Comparison of ENCODE assay signal across 8 mouse cellular contexts in genomic region chr13:115230494-115230893, GRCm38 (mm10).
A peak's percentile ranks its signal among the peaks of the same experiment; 100 is the strongest.
DNase-seq lines count a peak whose midpoint lies in the region; ATAC-seq and TF ChIP-seq lines count a peak whose summit lies in the region.
"Had no signal": no experiment of that assay in that cellular context is flagged by ENCODE, and none has a peak within 500 bp of the region (broad histone marks: within the 10 kb centered on the region; RNA-seq: fewer than 3 reads in every experiment).

No protein-coding gene starts in this region.

- peak; percentile 94 for TF ChIP-seq CTCF in layer of hippocampus, adult 2 months (conservative IDR thresholded peaks at IDR 0.05)

- peak; percentile 89 for DNase-seq in MN1 (ENCODE audit: low spot score)
- DNase-seq in embryo, embryonic 10 days (ENCODE audit: low spot score): peak; percentile 89
- DNase-seq in heart, postnatal 10 days: peak; percentile 63 to 78
- DNase-seq in layer of hippocampus, adult 2 months (ENCODE audit: low spot score in 2 of 2): peak; percentile 61 to 76
- peak; percentile 73 for DNase-seq in lung, postnatal 10 days
- peak; percentile 45 for DNase-seq in right cerebral cortex, adult 18-20 months

- H3K4me3 ChIP-seq in layer of hippocampus, adult 2 months: no peak overlapping the region
- H3K4me3 ChIP-seq: liver, embryonic 15.5 days had no signal

- no peak overlapping the region for H3K27ac ChIP-seq in layer of hippocampus, adult 2 months
- H3K27ac ChIP-seq: liver, embryonic 15.5 days had no signal

- intact Hi-C loops in heart, postnatal 10 days (cut with DNase I): loop anchor here (1.0 to 5.0 kb wide), 2 partner anchors 1082 to 1482 kb away; no protein-coding TSS in a partner anchor

- peak; percentile 49 for ATAC-seq in CD4-positive, CD25-positive, alpha-beta regulatory T cell, adult 4 months
